Mouse (Mus musculus) heart, adult 9 months (tissue): ENCODE results near the gene Cercam.
"Not testable (repeated sequence)": the region's sequence is repeated elsewhere in the genome, so short reads cannot be mapped to it uniquely, and the experiment has no call there.

Source experiments
- DNase-seq, 2 experiments: peaks; one replicate each; pipeline ENCODE4 v3.0.0; 2022; ENCODE audit warnings: low spot score in 2 of 2

Cercam gene

GRCm38 (mm10) chr2:29898081-29898480, 29.1 kb downstream of the Cercam start:
- DNase-seq, result no peak

- DNase-seq, result no peak
These were observed 33.2 kb downstream of the Cercam start for GRCm38 (mm10) chr2:29902194-29902593.

GRCm38 (mm10) chr2:29908171-29908570, 39.2 kb downstream of the Cercam start:
- not testable (repeated sequence) for DNase-seq

- DNase-seq, result no peak
These were observed 41.1 kb downstream of the Cercam start for GRCm38 (mm10) chr2:29910042-29910441.

- no peak for DNase-seq
These were observed 48.7 kb downstream of the Cercam start for GRCm38 (mm10) chr2:29917621-29918020.

GRCm38 (mm10) chr2:29922011-29922410, 53.0 kb downstream of the Cercam start:
- peak; percentile 78 to 81 for DNase-seq

GRCm38 (mm10) chr2:29926542-29926941, 57.6 kb downstream of the Cercam start:
- DNase-seq, result no peak

- DNase-seq, result no peak
These were observed 61.5 kb downstream of the Cercam start for GRCm38 (mm10) chr2:29930506-29930905.

GRCm38 (mm10) chr2:29931194-29931593, 62.2 kb downstream of the Cercam start:
- no peak for DNase-seq
